Mouse (Mus musculus) c-Kit-positive CD71-negative TER-119-negative erythroid progenitor cells, embryonic 14.5 days (primary cell): ENCODE results near the gene Gm28230.

ENCODE experiments used
- DNase-seq: peaks from one replicate; pipeline ENCODE4 v3.0.0-alpha.2; 2013; ENCODE audit warnings: low read depth

Gene Gm28230

DNA sequence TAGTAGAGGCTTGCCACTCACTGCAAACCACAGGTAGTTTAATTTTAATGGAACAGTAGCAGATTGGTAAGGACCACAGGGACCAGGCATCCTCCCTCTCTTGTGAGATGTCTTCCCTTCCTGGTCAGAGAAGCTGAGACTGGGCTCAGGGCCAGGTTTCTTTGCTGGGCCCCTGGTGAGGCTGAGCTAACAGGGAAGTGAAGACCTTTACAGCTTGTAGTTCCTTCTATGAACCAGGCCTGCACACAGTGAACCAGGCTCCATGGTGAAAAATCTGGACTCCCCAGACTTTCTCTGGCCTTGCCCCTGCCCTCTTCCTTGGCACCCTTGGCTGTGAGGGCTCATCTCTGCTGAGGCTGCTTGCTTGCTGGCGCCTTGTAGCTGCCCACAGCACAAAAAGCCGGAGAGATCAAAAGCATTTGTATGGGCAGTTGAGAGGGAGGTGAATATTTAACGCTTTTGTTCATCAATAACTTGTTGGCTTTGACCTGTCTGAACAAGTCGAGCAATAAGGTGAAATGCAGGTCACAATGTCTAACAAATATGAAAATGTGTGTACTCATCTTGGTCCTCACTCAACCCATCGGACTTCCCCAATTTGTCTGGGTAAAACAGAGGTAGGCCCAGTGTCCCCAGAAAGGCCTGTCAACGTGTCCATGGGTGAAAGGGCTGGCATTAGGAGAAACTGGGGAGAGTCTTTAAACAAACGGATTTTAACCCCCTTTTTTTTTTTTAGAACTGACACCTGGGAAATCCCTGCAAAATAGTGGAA, 2.1 kb upstream of the Gm28230 start:
- no peak for DNase-seq

GRCm38 (mm10) chr2:74725171-74725570, 1.4 kb upstream of the Gm28230 start:
- DNase-seq: no peak

DNA sequence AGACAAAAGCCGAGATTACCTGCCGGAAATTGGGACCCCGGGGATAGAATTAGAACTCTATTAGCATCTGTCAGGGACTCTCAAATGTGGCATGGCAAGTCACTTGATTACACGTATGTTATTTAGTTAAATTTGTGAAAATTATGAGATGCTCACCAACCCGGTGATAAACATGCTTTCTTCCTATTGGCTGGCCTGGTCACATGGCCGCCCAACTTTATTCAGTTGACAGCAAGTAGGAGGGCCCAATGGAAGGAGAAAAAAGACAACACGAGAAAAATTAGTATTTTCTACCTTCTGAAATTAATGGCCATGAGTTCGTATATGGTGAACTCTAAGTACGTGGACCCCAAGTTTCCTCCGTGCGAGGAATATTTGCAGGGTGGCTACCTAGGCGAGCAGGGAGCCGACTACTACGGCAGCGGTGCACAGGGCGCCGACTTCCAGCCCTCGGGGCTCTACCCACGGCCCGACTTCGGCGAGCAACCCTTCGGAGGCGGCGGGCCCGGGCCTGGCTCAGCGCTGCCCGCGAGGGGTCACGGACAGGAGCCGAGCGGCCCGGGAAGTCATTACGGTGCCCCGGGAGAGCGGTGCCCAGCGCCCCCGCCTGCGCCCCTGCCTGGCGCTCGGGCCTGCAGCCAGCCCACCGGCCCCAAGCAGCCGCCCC, 578 bp downstream of the Gm28230 start:
- no peak for DNase-seq

DNA sequence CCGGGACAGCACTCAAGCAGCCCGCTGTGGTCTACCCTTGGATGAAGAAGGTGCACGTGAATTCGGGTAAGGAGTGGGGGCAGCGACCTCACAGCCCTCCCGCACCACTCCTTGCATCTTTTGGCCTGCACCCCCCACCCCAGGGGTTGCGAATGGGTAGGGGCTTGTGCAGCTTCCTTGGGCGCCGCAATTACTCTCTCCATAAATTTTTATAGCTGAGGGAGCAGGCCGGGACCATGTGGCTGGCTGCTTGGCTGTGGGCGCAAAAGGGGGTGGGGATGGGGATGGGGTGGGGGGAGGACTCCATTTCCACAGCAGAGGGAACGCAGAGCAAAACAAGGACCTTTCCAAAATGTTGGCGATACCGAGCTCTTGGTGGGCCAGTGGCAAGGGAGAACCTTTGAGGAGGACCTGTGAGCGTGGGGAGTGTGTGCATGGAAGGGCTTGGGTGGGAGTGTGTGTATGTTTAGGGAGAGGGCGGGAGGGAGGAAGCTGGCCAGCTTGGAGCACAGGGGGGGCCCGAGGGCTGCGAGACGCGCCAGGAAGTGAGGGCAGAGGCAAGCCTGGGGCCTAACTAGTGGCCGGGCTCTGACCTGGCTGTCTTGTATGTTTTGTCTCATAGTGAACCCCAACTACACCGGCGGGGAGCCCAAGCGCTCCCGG, 1.2 kb downstream of the Gm28230 start:
- no peak for DNase-seq

DNA sequence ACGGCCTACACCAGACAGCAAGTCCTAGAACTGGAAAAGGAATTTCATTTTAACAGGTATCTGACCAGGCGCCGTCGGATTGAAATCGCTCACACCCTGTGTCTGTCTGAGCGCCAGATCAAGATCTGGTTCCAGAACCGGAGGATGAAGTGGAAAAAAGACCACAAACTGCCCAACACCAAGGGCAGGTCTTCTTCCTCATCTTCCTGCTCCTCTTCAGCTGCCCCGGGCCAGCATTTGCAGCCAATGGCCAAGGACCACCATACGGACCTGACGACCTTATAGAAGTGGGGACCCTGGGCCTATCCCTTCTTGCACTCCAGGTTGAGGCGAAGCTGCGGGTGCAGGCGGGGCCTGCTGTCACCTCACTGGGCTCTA, 1.8 kb downstream of the Gm28230 start:
- DNase-seq: no peak

GRCm38 (mm10) chr2:74730331-74730730, 3.8 kb downstream of the Gm28230 start:
- no peak for DNase-seq

- no peak for DNase-seq
Observed at GRCm38 (mm10) chr2:74731055-74731454, 4.5 kb downstream of the Gm28230 start.

DNA sequence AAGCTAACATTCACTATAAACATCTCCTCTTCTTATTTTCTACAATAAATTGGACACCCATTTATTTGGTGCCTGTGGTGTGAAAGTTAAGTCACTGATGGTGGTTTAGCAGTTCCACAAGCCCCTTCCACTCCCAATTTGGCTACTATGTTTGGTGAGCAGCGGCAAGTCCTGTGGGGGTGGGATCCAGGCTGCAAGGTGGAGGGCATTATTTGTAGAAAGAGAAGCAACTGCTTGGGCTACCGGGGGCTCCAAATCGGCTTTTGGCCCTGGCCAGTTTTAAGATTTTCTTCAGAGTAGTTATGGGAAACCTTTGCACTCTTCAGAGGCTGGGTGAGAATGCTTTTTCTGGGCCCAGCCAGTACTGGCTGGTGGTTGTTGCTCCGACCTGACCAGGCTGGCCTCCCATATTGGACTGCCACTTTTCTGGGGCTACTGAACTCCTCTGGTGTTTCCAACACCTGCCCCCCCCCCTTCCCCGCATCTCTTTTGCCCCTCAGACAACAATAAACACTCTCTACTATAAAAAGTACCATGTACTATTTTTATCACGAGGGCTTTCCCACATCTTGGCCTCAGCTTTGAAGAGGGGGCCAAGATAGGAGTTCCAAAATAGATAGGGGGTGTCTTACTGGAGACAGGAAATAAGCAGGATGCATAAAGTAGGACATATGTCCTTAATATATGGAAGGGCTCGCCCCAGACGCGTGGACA, 5.4 kb downstream of the Gm28230 start:
- DNase-seq: no peak

GRCm38 (mm10) chr2:74732513-74733316, 6.2 kb downstream of the Gm28230 start:
- DNase-seq: no peak

DNA sequence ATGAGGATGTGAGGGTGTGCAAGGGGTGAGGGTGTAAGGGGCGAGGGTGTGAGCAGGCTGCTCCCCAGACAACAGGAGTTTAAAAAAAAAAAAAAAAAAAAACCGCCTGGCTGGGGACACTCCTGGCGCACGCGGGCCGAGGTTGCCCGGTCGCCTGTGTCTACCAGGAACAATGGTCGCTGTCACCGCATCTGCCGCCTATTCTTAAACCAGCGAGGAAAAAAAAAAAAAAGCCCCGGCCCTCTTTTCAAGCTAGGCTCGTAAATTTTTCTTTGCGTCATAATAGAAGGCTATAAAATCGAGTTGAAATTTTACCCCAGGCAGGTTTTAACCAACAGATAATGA, 6.8 kb downstream of the Gm28230 start:
- DNase-seq: no peak

GRCm38 (mm10) chr2:74733765-74734164, 7.2 kb downstream of the Gm28230 start:
- no peak for DNase-seq

DNA sequence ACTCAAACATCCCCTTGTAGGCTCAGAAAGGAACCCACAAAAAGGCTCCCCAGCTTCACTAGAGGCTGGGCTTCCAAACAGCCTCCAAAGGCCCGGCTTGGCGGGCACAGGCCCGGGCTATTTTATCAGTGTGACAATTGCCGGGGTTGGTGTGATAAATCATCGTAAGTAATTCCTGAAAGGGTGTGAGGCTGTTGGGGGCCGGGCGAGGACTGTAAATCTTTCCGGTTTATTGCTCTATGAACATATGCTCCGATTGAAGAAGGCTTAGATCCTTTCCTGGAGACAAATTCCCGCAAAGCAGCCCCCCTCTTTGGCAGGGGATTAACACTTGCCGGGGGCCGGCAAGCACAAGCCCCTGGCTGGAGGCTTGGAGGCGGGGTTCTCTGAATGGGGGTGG, 7.9 kb downstream of the Gm28230 start:
- DNase-seq: no peak

GRCm38 (mm10) chr2:74734996-74735811, 8.7 kb downstream of the Gm28230 start:
- no peak for DNase-seq

GRCm38 (mm10) chr2:74735851-74736687, 9.5 kb downstream of the Gm28230 start:
- DNase-seq: no peak

DNA sequence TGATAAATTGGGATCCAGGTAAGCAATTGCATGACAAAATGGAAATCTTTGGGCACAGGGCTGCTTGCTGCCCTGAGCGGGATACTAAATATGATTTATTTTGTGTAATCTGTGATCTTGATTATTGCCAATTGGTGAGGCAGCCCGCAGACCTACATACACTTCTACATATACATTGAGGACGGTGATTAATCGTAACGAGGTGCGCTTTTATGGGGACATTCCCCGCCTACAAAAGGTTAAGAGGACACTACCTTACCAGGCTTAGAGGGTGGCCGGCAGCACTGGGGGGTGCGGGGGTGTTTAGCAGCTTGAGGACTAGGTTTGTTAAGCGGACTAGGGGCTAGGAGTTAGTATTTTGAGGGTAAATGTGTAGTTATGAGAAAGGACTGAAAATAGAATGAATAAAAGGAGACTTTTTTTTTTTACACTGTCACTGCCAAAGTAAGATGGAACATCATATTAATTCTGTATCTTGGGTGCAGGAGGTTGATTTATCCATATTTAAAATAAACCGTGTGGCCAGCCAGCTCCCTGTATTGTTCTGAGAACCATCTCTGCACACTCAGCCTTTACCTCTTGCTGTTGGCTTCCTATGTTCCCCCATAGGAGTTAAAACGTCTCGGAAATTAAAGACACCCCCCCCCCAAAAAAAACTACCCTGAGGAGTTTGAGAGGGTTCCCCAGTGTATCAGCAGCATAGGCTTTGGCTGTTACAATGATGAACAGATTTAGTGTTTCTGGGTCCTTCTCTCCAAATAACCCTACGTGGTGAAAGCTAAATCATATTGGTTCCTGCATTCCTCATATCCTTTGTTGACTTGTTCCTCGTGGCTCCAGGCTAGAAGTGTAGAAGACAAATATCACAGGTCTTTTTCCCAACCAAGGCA, 10.4 kb downstream of the Gm28230 start:
- no peak for DNase-seq

GRCm38 (mm10) chr2:74737578-74738070, 11.1 kb downstream of the Gm28230 start:
- no peak for DNase-seq

GRCm38 (mm10) chr2:74738623-74739475, 12.3 kb downstream of the Gm28230 start:
- no peak for DNase-seq

DNA sequence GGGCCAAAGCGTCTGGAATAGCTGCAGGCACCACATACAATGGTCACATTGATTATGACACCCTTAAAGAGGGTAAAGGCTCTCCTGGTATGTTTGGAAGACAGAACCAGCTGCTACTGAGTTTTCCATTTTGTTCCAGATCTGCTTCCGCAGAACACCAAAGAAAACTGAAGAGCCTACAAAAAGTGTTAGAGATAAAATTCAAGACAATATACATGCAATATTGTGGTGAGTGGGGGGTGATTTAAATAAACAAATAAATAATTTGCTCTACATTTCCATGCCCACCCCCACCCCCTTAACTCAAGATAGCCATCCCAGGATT, 12.9 kb downstream of the Gm28230 start:
- no peak for DNase-seq
